Mouse (Mus musculus): ENCODE results near the gene Foxn3.

DNA sequence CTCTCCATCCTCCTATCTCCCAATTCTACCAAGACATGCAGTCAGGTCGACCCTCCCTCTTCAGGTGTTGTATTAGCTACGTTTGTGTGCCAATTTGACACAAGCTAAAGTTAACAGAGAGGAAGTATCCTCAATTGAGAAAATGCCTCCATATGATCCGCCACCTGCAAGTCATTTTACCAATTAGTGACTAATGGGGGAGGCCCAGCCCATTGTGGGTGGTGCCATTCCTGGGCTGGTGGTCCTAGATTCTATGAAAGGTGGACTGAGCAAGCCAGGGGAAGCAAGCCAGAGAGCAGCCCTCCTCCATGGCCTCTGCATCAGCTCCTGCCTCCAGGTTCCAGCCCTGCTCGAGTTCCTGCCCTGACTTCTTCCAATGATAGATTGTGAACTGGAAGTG is 158.0 kb downstream of the Foxn3 start:
- TF ChIP-seq CTCF (IDR thresholded peaks at IDR 0.05; ENCODE audit: borderline replicate concordance, extremely low read depth, insufficient read depth, insufficient read length), result no peak
- no peak for TF ChIP-seq POLR2A (IDR thresholded peaks at IDR 0.05; ENCODE audit: borderline replicate concordance, extremely low read depth, insufficient read depth, insufficient read length, poor library complexity, severe bottlenecking)
